Mouse (Mus musculus) spleen, adult 12 weeks (tissue): Measurements from ENCODE around the gene Egln1.

Experiments used
- DNase-seq: peaks from one replicate; pipeline ENCODE4 v3.0.0; 2022; ENCODE audit warnings: low spot score

The Egln1 gene

DNA sequence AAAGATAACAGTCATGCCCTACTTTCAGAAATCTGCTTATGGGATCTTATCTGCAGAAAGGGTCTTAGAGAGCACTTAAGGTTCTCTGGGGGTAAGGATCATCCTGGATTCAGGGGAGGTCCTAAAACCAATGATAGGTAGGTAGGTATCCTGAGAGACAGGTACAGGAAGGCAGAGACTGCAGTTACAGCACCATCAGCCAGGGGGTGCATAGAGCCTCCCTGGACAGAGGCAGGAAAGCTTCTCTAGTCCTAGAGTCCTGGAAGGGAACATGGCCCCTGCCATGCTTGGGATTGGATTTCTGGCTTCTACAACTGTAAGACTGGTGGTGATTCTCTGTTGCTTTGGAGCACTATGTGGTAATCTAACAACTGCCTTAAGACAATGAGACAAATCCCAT is 89.7 kb downstream of the Egln1 start:
- no peak for DNase-seq
